Mouse (Mus musculus): ENCODE measurements around the gene Gm10376. TPM values are rescaled to one million over a fixed set of nuclear protein-coding genes. Genes with fewer than 3 reads are reported as not detected.
"Not testable (repeated sequence)": the region's sequence is repeated elsewhere in the genome, so short reads cannot be mapped to it uniquely, and the experiment has no call there.

Gm10376 gene
- not detected in 2 replicates for polyA plus RNA-seq (2012; rRNA removed)

GRCm38 (mm10) chr14:43015528-43015927 lies at the start of gene Gm10376:
Gm10376 (minus strand) TSS chr14:43015628.
- not testable (repeated sequence) for H3K4me1 ChIP-seq (ENCODE audit: control insufficient read depth, insufficient read depth, low read length)

GRCm38 (mm10) chr14:43060179-43060578 lies 44.8 kb upstream of the Gm10376 start:
- not testable (repeated sequence) for DNase-seq; H3K4me1 ChIP-seq (ENCODE audit: control insufficient read depth, insufficient read depth, low read length); H3K4me3 ChIP-seq (replicated peaks; ENCODE audit: extremely low read depth, low read depth, low read length)
- 60% methylated on average over 4 of the region's 4 CpGs for WGBS

More at GRCm38 (mm10) chr14:43015528-43015927, at the start of gene Gm10376:
- not testable (repeated sequence) for H3K4me3 ChIP-seq (replicated peaks; ENCODE audit: extremely low read depth, low read depth, low read length); DNase-seq

- DNase-seq; H3K4me3 ChIP-seq (replicated peaks; ENCODE audit: extremely low read depth, low read depth, low read length); H3K4me1 ChIP-seq (ENCODE audit: control insufficient read depth, insufficient read depth, low read length): not testable (repeated sequence)
- 58% methylated on average over 3 of the region's 3 CpGs for WGBS
These were observed 42.6 kb upstream of the Gm10376 start for GRCm38 (mm10) chr14:43058063-43058462.

DNA sequence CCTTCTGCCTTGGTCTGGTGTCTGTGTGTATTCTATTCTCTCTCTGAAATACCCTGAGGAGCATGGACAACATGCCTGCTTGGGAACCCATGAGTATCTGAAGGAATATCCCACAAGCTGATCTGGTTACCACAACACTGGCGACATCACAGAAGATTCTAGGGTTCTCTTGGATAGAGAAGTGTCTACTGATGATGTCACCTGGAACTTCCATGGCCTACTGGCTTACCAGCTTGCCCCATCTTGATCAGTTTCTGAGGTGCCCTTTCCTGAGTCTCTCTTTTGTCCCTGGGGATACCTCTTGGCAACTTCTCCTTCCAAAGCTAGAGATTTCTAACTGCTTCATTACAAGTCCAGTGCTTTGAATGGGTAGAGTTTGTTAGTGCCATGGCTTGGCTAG lies 21.9 kb downstream of the Gm10376 start, which contains the start of gene Gm8082:
TSS of gene Gm8082 (minus strand) at position 101 of the 400 bp plus-strand sequence.
- not testable (repeated sequence) for H3K4me3 ChIP-seq (replicated peaks; ENCODE audit: extremely low read depth, low read depth, low read length); H3K4me1 ChIP-seq (ENCODE audit: control insufficient read depth, insufficient read depth, low read length); DNase-seq
- 71% methylated on average over 1 of the region's 1 CpGs for WGBS

Other genes with a start within 250 kb of the Gm10376 start
- not detected in 2 replicates for gene Gm3015, start 246.8 kb downstream of the Gm10376 start, polyA plus RNA-seq (2012; rRNA removed)
- not detected in 2 replicates for gene Gm10377, start 217.6 kb downstream of the Gm10376 start, polyA plus RNA-seq (2012; rRNA removed)
- gene Gm21977, start 162.2 kb downstream of the Gm10376 start, polyA plus RNA-seq (2012; rRNA removed) = not detected in 2 replicates
- gene Gm8082, start 22.0 kb downstream of the Gm10376 start, polyA plus RNA-seq (2012; rRNA removed) = not detected in 2 replicates
- gene Gm8094, start 61.0 kb upstream of the Gm10376 start, polyA plus RNA-seq (2012; rRNA removed) = not detected in 2 replicates
- not detected in 2 replicates for gene Gm8104, start 85.0 kb upstream of the Gm10376 start, polyA plus RNA-seq (2012; rRNA removed)
- not detected in 2 replicates for gene Gm7233, start 164.2 kb upstream of the Gm10376 start, polyA plus RNA-seq (2012; rRNA removed)
- gene Gm8122, start 219.7 kb upstream of the Gm10376 start, polyA plus RNA-seq (2012; rRNA removed) = not detected in 2 replicates
- gene Gm8126, start 243.0 kb upstream of the Gm10376 start, polyA plus RNA-seq (2012; rRNA removed) = not detected in 2 replicates

All from lung, adult 2 months (tissue).